Mouse (Mus musculus) kidney, postnatal 4 days (tissue): ENCODE results near the gene Glyctk.
"Not testable (repeated sequence)": the region's sequence is repeated elsewhere in the genome, so short reads cannot be mapped to it uniquely, and the experiment has no call there.

Experiments
- DNase-seq, 2 experiments: peaks; one replicate each; pipeline ENCODE4 v3.0.0; 2021; ENCODE audit warnings: mixed read lengths in 2 of 2

Gene Glyctk

DNA sequence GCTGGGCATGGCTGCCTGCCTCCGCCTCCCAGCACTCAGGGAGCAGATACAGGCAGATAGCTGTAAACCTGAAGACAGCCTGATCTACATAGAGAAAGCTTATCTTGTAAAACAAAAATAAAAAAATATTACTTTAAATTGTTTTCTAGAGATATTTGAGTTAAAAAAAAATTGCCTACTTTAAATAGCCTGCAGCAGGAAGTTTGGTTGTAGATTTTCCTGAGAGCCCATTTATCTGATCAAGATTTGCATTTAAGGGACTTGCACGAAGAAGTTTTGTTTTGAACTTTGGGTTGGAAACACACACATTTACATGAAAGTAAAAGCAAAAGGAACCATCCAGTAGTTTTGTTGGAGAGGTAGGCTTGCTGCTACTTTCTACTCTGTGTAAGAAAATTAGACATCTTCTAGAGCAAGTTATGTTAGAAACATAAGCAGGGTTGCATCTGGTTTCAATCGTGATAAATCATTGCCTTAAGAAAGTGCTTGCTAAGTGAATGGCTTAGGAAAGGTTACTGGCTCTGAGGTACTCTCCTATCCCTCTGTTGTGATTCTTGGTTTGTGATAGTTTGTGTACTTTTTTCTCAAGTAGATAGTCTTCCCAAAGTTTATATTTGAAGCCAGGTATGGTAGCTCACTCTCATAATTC is 17.7 kb upstream of the Glyctk start:
- DNase-seq = no peak

GRCm38 (mm10) chr9:106173363-106173762 is 15.4 kb upstream of the Glyctk start:
- DNase-seq = no peak

- DNase-seq = no peak
Measured at GRCm38 (mm10) chr9:106172527-106172926, 14.6 kb upstream of the Glyctk start.

DNA sequence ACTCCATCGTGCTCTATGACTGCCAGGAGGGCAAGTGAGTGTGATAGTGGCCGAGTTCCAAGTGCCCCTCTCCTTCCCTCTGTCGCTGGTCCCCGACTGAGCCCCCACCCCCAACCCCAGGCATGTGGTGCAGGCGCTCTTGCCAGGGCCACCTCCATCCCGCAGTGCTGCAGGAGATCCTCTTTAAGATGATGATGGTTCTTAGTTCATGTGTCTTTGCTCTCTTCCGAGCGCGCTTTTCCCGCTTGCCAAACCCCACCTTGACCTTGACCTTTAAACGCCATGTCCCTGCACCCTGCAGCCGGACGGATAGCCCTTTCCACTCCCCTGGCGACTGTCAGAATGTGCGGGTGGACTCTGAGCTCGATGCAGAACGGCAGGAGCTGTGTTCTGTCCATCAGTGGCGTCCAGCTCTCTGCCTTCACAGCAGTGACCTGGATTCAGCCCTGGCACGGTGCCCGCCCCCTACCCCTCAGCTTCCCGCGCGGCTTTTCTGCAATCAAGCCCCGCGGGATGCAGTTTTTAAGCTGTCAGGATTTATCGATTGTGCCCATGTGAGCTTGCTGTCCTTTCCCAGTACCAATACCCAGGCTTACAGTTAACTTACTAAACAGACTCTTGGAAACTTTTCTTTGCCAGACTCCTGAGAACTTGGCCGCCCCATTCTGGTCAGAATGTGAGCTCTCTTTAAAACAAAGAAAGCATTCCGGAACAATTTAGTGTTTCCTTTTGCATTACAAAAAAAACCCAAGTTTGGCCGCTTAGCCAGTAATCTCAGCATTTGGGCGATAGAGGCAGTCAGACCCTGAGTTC is 13.6 kb upstream of the Glyctk start:
- DNase-seq = peak; percentile 85 to 89

DNA sequence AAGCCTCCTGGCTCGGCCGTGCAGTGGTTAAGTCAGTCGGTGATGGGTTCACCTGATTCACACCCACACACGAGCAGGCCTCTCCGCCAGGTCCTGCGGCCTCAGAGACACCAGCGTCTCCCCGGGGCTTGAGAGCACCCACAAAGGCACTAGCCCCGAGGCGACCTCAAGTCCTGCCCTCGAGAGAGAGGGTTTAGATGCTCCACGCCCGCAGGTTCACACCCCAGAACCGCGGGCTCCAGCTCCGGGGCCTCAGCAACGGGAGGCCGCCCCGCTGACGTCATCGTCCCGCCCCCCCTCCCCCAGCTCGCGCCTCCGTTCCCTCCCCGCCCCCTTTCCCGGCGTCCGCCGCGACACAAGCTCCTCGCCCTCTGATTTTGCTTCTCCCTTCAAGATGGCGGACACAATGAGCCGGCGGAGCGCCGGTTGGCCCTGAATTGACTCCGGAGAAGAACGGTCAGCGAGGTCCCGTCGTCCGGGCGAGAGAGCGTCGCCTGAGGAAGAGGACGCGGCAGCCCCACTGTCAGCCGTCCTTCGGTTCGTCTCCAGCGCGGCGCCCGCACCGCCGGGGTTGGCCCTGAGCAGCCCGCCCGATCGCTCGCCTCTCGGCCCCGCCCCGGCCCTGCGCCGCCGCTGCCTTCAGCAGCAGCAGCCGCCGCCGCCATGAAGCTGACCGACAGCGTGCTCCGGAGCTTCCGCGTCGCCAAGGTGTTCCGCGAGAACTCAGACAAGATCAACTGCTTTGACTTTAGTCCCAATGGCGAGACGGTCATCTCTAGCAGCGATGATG is 12.8 kb upstream of the Glyctk start, which contains the start of gene Wdr82:
Wdr82 (plus strand) TSS at position 373 of the 790 bp plus-strand sequence.
- peak; percentile 93 to 95 for DNase-seq

DNA sequence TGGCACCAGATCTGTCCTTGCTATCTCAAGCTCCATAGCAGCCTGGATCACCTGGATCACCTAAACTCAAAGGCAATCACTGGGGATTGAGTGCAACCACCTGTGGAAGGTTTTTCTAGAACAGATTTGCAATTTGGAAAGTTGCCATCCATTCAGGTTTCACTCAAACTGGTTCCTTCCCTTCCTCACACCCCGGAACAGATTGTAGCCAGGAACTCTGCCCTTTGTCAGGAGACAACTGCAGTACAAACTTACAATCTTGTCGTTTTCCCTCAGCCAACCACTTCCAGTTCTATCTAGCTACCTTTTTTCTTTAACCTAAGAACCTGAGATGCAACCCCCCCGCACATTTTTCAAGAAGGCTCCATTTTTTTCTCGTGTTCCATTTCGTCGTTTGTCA is 12.0 kb upstream of the Glyctk start:
- DNase-seq = no peak

GRCm38 (mm10) chr9:106169006-106169405 is 11.1 kb upstream of the Glyctk start:
- not testable (repeated sequence) for DNase-seq

DNA sequence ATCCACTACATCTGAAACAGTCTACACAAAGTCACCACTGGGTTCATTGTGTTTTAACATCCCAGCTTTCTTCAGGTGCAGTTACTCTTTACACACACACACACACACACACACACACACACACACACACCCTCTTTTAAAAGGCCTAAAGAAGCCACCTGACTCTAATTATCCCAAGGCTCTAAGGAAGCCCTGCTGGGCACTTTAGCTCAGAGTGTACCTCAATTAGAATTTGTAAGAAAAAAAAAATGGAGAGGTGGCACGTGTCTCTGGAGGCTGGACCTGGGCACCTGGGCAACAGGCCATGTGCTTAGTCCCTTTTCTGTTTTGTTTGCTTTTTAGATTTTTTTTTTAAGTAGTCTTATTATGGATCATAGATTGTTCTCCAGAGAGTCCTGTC is 9.8 kb upstream of the Glyctk start:
- no peak for DNase-seq

DNA sequence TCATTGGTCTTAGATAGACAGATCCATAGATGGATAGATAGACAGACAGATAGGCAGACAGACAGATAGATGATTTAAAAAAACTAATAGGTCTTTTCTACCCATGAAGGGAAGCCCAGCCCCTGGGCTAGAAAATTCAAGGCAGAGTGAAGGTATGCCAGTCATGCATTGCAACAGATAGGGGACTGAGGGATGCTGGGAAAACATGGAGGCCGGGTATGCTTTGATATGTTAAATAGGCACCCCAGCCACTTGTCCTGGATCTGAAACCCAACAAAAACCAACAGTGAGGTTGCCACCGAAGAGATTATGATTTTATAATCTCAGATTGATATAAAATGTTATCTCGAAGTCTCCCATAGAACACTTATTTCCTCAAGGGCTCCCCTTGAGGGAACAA is 9.3 kb upstream of the Glyctk start:
- no peak for DNase-seq

DNA sequence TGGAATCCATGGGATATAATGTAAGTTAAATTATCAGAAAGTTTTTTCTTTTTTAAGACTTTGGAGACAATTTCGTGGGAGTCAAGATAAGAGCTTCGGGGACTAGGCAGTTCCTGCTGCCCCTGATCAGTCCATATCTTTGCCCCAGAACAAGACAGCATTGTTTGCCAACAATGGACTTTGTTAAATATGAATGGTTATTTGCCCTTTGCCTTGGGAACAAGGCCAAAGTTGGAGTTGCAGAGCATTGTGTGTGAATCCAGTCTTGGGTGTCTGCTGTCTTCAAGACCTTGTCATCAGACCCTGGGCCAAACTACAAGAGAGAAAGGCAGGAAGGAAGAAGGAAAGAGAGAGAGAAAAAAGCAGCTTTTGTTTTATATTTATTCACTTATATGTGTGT is 8.8 kb upstream of the Glyctk start:
- DNase-seq = no peak

- no peak for DNase-seq
Measured at GRCm38 (mm10) chr9:106160426-106160825, 2.5 kb upstream of the Glyctk start.

DNA sequence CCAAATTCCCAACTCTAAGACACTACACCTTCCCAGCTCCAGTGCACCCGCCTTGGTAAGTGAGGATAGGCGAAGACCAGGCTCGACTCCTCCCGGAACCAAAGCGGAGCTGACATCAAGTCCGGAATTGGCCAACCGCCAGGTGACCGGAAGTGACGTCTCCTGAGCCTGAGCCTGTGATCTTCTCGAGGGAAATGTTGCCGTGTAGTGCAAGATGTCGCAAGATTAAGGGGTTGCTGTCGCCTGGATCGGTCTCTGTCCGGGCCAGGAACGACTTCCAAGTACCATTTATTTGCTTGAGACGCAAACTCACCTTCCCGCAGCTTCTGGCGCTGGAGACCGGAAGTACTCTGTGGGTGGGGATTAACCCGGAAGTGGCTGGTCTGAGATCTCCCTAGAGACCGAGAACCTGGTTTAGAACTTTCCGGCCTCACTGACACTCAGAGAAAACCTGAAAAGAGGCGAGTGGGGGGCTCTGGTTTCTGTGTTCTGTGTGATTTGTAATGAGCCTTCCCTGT is 1.9 kb upstream of the Glyctk start:
- peak; percentile 99 for DNase-seq

DNA sequence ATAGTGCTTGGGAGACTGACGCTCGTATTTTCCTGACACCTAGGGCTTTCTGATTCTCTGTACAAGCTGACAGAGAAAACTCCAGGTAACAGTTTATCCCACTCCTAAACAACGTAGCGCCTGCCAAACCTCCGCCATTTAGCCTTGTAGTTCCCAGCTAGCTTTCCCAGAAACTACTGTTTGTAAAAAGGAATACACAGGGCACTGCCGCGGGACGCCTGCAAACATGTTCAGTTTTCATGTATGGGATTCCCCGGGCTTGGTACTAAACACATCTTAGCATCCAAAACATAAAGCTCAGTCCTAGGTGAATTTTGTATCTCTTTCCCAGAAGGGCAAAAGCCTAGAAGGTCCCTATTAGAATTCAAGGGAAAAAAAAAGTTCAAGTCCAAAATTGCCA is 1.3 kb upstream of the Glyctk start:
- no peak for DNase-seq

DNA sequence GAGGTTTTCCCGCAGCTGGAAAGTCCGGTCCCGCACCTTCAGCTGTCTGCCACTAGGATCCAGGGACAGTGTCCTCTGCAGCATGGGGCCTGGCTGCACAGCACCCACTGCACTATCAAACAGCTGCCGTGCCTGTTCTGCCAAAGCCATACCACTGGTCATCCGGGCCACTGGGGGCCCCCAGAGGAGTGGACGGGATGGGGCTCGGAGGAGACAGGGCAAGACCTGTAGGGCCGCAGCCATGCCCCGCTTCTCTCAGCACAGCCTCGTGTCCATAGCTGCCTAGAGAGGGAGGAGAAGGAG is 364 bp downstream of the Glyctk start:
- DNase-seq = peak in 1 of 2 experiments; percentile 30

GRCm38 (mm10) chr9:106156921-106157622 is 866 bp downstream of the Glyctk start:
- DNase-seq = peak in 1 of 2 experiments; percentile 37

DNA sequence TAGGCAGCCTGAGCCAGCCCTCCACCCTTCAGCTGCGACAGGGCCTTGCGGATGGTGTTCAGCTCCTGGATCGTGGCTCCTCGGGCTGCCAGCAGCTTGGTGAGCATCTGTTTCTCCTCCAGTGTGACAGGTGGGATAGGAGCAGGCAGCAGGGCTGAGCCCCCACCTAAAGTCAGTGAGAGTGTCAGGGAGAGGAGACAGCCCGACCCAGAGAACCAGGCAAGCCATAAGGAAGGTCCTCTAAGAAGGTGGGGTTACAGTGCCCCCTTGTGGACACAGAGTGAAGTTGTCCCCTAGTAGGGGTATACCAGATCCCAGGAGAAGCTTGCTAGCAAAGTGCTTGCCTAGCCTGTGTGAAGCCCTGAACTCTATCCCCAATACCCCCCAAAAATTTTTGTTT is 1.5 kb downstream of the Glyctk start:
- peak; percentile 70 to 76 for DNase-seq

- no peak for DNase-seq
Measured at GRCm38 (mm10) chr9:106154106-106154505, 3.8 kb downstream of the Glyctk start.

DNA sequence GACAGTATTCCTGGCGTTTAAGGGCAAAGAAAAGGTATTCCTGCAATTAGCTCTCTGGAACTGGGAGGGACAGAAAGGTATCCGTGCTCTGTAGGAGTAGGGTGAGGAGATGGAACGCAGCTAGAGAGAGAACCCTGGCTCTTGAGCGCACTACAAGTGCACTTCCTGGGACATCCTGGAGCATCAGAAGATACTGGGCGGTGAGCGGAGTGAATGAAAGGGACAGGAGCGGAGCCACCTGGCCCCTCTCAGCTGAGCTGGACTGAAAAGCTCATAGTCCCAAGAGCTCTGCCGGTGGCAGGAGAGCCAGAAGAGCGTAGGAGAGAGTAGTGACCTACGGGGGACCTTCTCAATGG is 8.6 kb downstream of the Glyctk start:
- DNase-seq = no peak

- peak; percentile 25 to 42 for DNase-seq
Measured at GRCm38 (mm10) chr9:106148541-106149398, 9.2 kb downstream of the Glyctk start.

DNA sequence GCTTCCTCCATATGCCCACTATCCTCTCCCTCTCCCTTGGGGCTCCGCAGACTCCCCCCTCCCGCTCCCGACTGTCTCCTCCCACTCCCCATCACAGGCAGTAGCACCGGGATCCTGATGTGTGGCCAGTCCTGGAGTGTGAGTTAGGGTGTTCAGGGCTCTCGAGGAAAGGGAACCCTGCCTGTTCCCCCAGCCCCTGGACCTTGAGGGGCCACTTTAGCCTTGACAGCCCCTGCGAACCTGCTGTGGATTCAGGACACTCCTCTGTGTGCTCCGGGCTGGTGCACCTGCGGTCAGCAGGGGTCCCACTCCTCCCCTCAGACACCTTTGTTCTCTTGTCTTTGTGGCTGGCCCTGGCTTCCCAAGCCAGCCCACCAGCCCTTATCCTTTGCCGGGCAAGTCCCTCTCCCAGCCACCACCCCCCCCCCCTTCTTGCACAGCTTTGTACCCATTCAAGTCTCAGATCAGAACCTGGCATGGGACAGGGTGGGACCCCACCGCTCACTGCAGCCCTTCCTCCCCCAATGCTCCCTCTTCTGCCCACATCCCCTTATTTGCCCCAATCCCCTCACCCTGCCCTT is 10.0 kb downstream of the Glyctk start:
- DNase-seq = peak in 1 of 2 experiments; percentile 11

- DNase-seq = no peak
Measured at GRCm38 (mm10) chr9:106147281-106147680, 10.7 kb downstream of the Glyctk start.
